Comparison of ENCODE assay signal across 10 mouse cellular contexts in the genomic region with DNA sequence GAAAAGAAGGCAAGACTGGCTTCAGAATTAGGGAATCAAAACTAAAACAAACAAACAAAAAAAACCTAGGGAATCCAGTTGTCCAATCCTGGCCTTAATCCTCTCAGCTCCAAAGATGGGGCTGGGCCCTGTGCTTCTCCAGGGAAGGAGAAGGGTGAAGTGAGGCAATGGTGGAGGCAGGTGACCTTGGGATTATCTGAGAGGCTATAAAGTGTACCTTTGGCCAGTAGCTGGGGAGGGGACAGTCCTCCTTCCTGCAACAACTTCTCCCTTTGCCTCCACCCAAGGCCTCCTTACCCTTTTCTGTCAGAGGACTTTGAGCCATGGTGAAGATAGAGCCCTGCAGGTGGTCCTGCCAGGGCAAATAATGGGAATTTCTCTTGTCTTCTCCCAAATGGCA. TPM values are rescaled to one million over a fixed set of nuclear protein-coding genes. Genes with fewer than 3 reads are reported as not detected.
DNase-seq lines count a peak whose midpoint lies in the region; ATAC-seq and TF ChIP-seq lines count a peak whose summit lies in the region.
"Had no signal": no experiment of that assay in that cellular context is flagged by ENCODE, and none has a peak within 500 bp of the region (broad histone marks: within the 10 kb centered on the region; RNA-seq: fewer than 3 reads in every experiment).

No protein-coding gene starts in this region.

- no peak for DNase-seq in forebrain, embryonic 11.5 days (ENCODE audit: low spot score)
- no peak for DNase-seq in lung, postnatal 14 days
- DNase-seq in heart, postnatal 10 days = peak; percentile 26 to 48
- DNase-seq in liver, postnatal 0 days = peak; percentile 15
- no peak for DNase-seq in frontal cortex, postnatal 36 days (ENCODE audit: low spot score in 2 of 2)
- DNase-seq: gastrocnemius, postnatal 14 days had no signal

- no peaks in the 10 kb centered on the region for H3K9me3 ChIP-seq in forebrain, embryonic 11.5 days (ENCODE audit: control insufficient read depth, low read length)
- H3K9me3 ChIP-seq in forebrain, embryonic 13.5 days (replicated peaks) = no peaks in the 10 kb centered on the region
- no peaks in the 10 kb centered on the region for H3K9me3 ChIP-seq in lung, embryonic 16.5 days (ENCODE audit: control insufficient read depth, low read length)
- H3K9me3 ChIP-seq in liver, postnatal 0 days (ENCODE audit: low read length) = no peaks in the 10 kb centered on the region
- H3K9me3 ChIP-seq: limb, embryonic 15.5 days had no signal

- H3K27me3 ChIP-seq in forebrain, embryonic 11.5 days (ENCODE audit: control insufficient read depth, insufficient read depth, low read length) = no peaks in the 10 kb centered on the region
- no peaks in the 10 kb centered on the region for H3K27me3 ChIP-seq in forebrain, embryonic 13.5 days
- no peaks in the 10 kb centered on the region for H3K27me3 ChIP-seq in lung, embryonic 16.5 days (ENCODE audit: control insufficient read depth, insufficient read depth, low read depth, low read length)
- no peaks in the 10 kb centered on the region for H3K27me3 ChIP-seq in liver, postnatal 0 days (ENCODE audit: insufficient read depth, low read length)
- H3K27me3 ChIP-seq: limb, embryonic 15.5 days had no signal

- H3K36me3 ChIP-seq in forebrain, embryonic 11.5 days (ENCODE audit: control insufficient read depth, insufficient read depth, low read length) = no peaks in the 10 kb centered on the region; the same call in 1 of the 2 replicates
- H3K36me3 ChIP-seq in forebrain, embryonic 13.5 days (ENCODE audit: poor library complexity, severe bottlenecking) = peaks cover 20% of the 10 kb centered on the region
- peaks cover 9% of the 10 kb centered on the region for H3K36me3 ChIP-seq in lung, embryonic 16.5 days (ENCODE audit: control insufficient read depth, insufficient read depth, low read length)
- H3K36me3 ChIP-seq in liver, postnatal 0 days (replicated peaks; ENCODE audit: insufficient read depth, low read length) = peaks cover 59% of the 10 kb centered on the region

- intact Hi-C loops in heart, postnatal 10 days (cut with DNase I) = no loop called here

- H3K4me2 ChIP-seq in forebrain, embryonic 11.5 days (ENCODE audit: low read depth, low read length, severe bottlenecking) = 0 out of 2 replicates have a peak overlapping the region, but pooled peaks have one; percentile 11
- no peak overlapping the region for H3K4me2 ChIP-seq in forebrain, embryonic 13.5 days
- H3K4me2 ChIP-seq in lung, embryonic 16.5 days (ENCODE audit: low read depth, low read length) = peak overlapping the region; percentile 13
- H3K4me2 ChIP-seq in liver, postnatal 0 days (ENCODE audit: low read depth, low read length) = peak overlapping the region; percentile 86

- ATAC-seq in forebrain, embryonic 11.5 days (replicated peaks; ENCODE audit: low FRiP score) = no peak
- no peak for ATAC-seq in forebrain, embryonic 13.5 days
- no peak for ATAC-seq in lung, embryonic 16.5 days (ENCODE audit: low read depth)
- no peak for ATAC-seq in liver, postnatal 0 days
- no peak for ATAC-seq in erythroid progenitor cell, adult 5-6 weeks (replicated peaks; ENCODE audit: low FRiP score, poor library complexity, severe bottlenecking)

- no peak for TF ChIP-seq EP300 in liver, postnatal 0 days (IDR thresholded peaks at IDR 0.05; ENCODE audit: low read depth)

- H3K4me3 ChIP-seq in forebrain, embryonic 11.5 days (ENCODE audit: low read depth, low read length) = no peak overlapping the region
- no peak overlapping the region for H3K4me3 ChIP-seq in forebrain, embryonic 13.5 days
- no peak overlapping the region for H3K4me3 ChIP-seq in lung, embryonic 16.5 days (ENCODE audit: low read length)
- peak overlapping the region; percentile 99 for H3K4me3 ChIP-seq in liver, postnatal 0 days (ENCODE audit: low read depth, low read length)

- H3K27ac ChIP-seq in forebrain, embryonic 11.5 days (ENCODE audit: low read depth, low read length) = no peak overlapping the region
- no peak overlapping the region for H3K27ac ChIP-seq in forebrain, embryonic 13.5 days
- no peak overlapping the region for H3K27ac ChIP-seq in lung, embryonic 16.5 days (ENCODE audit: low read length)
- peak overlapping the region; percentile 97 for H3K27ac ChIP-seq in liver, postnatal 0 days (ENCODE audit: low read depth)
- H3K27ac ChIP-seq: limb, embryonic 15.5 days had no signal

- no peak overlapping the region for H3K9ac ChIP-seq in forebrain, embryonic 11.5 days (ENCODE audit: low read length)
- H3K9ac ChIP-seq in forebrain, embryonic 13.5 days = no peak overlapping the region
- H3K9ac ChIP-seq in lung, embryonic 16.5 days (ENCODE audit: low read length) = no peak overlapping the region
- H3K9ac ChIP-seq in liver, postnatal 0 days (replicated peaks) = peak overlapping the region; percentile 97
- H3K9ac ChIP-seq: limb, embryonic 15.5 days had no signal

- no peaks in the 10 kb centered on the region; the same call in 1 of the 2 replicates for H3K4me1 ChIP-seq in forebrain, embryonic 11.5 days (replicated peaks; ENCODE audit: control insufficient read depth, insufficient read depth, low read length)
- peaks cover 13% of the 10 kb centered on the region for H3K4me1 ChIP-seq in forebrain, embryonic 13.5 days
- H3K4me1 ChIP-seq in lung, embryonic 16.5 days (replicated peaks; ENCODE audit: control insufficient read depth, insufficient read depth, low read length) = peaks cover 18% of the 10 kb centered on the region
- peaks cover 25% of the 10 kb centered on the region for H3K4me1 ChIP-seq in liver, postnatal 0 days (ENCODE audit: insufficient read depth)

- no peak for TF ChIP-seq CTCF in liver, postnatal 0 days (IDR thresholded peaks at IDR 0.05; ENCODE audit: low read depth)

RNA-seq across cellular contexts. Expression of gene Dhrs11, which starts 1.3 kb away (rescaled TPM):
- polyA plus RNA-seq in forebrain, embryonic 11.5 days (2014; fragmentation: Nextera tagmentation; extraction: Ambion mirVana) = 12.6 TPM in 2 replicates
- polyA plus RNA-seq in forebrain, embryonic 13.5 days (2015; fragmentation: Nextera tagmentation; extraction: Ambion mirVana) = 3.6 and 3.8 TPM in 2 replicates
- 12.9 and 14.1 TPM in 2 replicates for polyA plus RNA-seq in lung, embryonic 16.5 days (2015; fragmentation: Nextera tagmentation; extraction: Ambion mirVana)
- 10 to 100 TPM; 89.9 to 97.0 TPM for total RNA-seq in heart, postnatal 10 days (2021)
- polyA plus RNA-seq in liver, postnatal 0 days (2015; fragmentation: Nextera tagmentation; extraction: Ambion mirVana) = 86.1 and 91.1 TPM in 2 replicates
- total RNA-seq in erythroid progenitor cell, adult 5-6 weeks (2015; ENCODE audit: low replicate concordance) = 865 and 926 TPM in 2 replicates
- 517 and 556 TPM in 2 replicates for total RNA-seq in erythroid progenitor cell, adult 5-6 weeks (2017; ENCODE audit: low replicate concordance)

RNA-seq across cellular contexts. Expression of gene Mrm1, which starts 8.2 kb away (rescaled TPM):
- polyA plus RNA-seq in forebrain, embryonic 11.5 days (2014; fragmentation: Nextera tagmentation; extraction: Ambion mirVana) = 12.3 and 13.7 TPM in 2 replicates
- polyA plus RNA-seq in forebrain, embryonic 13.5 days (2015; fragmentation: Nextera tagmentation; extraction: Ambion mirVana) = 8.9 and 12.3 TPM in 2 replicates
- 8.1 and 11.4 TPM in 2 replicates for polyA plus RNA-seq in lung, embryonic 16.5 days (2015; fragmentation: Nextera tagmentation; extraction: Ambion mirVana)
- 10 to 100 TPM; 16.1 to 22.0 TPM for total RNA-seq in heart, postnatal 10 days (2021)
- polyA plus RNA-seq in liver, postnatal 0 days (2015; fragmentation: Nextera tagmentation; extraction: Ambion mirVana) = 7.4 and 8.4 TPM in 2 replicates
- 65.4 and 66.0 TPM in 2 replicates for total RNA-seq in erythroid progenitor cell, adult 5-6 weeks (2015; ENCODE audit: low replicate concordance)
- 27.2 and 42.7 TPM in 2 replicates for total RNA-seq in erythroid progenitor cell, adult 5-6 weeks (2017; ENCODE audit: low replicate concordance)

RNA-seq across cellular contexts. Expression of gene Ggnbp2, which starts 43.1 kb away (rescaled TPM):
- polyA plus RNA-seq in forebrain, embryonic 11.5 days (2014; fragmentation: Nextera tagmentation; extraction: Ambion mirVana) = 68.3 and 68.7 TPM in 2 replicates
- 66.5 and 68.5 TPM in 2 replicates for polyA plus RNA-seq in forebrain, embryonic 13.5 days (2015; fragmentation: Nextera tagmentation; extraction: Ambion mirVana)
- 55.3 and 60.6 TPM in 2 replicates for polyA plus RNA-seq in lung, embryonic 16.5 days (2015; fragmentation: Nextera tagmentation; extraction: Ambion mirVana)
- total RNA-seq in heart, postnatal 10 days (2021) = 10 to 100 TPM; 54.5 to 62.1 TPM
- polyA plus RNA-seq in liver, postnatal 0 days (2015; fragmentation: Nextera tagmentation; extraction: Ambion mirVana) = 44.7 and 56.3 TPM in 2 replicates
- total RNA-seq in erythroid progenitor cell, adult 5-6 weeks (2015; ENCODE audit: low replicate concordance) = 268 and 506 TPM in 2 replicates
- total RNA-seq in erythroid progenitor cell, adult 5-6 weeks (2017; ENCODE audit: low replicate concordance) = 686 and 829 TPM in 2 replicates

RNA-seq across cellular contexts. Expression of gene Myo19, which starts 52.5 kb away (rescaled TPM):
- 11.8 and 13.6 TPM in 2 replicates for polyA plus RNA-seq in forebrain, embryonic 11.5 days (2014; fragmentation: Nextera tagmentation; extraction: Ambion mirVana)
- polyA plus RNA-seq in forebrain, embryonic 13.5 days (2015; fragmentation: Nextera tagmentation; extraction: Ambion mirVana) = 5.8 and 6.3 TPM in 2 replicates
- 7.4 and 8.4 TPM in 2 replicates for polyA plus RNA-seq in lung, embryonic 16.5 days (2015; fragmentation: Nextera tagmentation; extraction: Ambion mirVana)
- 10 to 100 TPM; 10.5 to 10.9 TPM for total RNA-seq in heart, postnatal 10 days (2021)
- polyA plus RNA-seq in liver, postnatal 0 days (2015; fragmentation: Nextera tagmentation; extraction: Ambion mirVana) = 1.7 and 1.8 TPM in 2 replicates
- 6.1 and 15.5 TPM in 2 replicates for total RNA-seq in erythroid progenitor cell, adult 5-6 weeks (2015; ENCODE audit: low replicate concordance)
- 6.5 and 10.5 TPM in 2 replicates for total RNA-seq in erythroid progenitor cell, adult 5-6 weeks (2017; ENCODE audit: low replicate concordance)

RNA-seq across cellular contexts. Expression of gene Pigw, which starts 52.6 kb away (rescaled TPM):
- polyA plus RNA-seq in forebrain, embryonic 11.5 days (2014; fragmentation: Nextera tagmentation; extraction: Ambion mirVana) = 3.7 and 3.9 TPM in 2 replicates
- 2.3 and 2.9 TPM in 2 replicates for polyA plus RNA-seq in forebrain, embryonic 13.5 days (2015; fragmentation: Nextera tagmentation; extraction: Ambion mirVana)
- polyA plus RNA-seq in lung, embryonic 16.5 days (2015; fragmentation: Nextera tagmentation; extraction: Ambion mirVana) = 2.3 and 2.8 TPM in 2 replicates
- total RNA-seq in heart, postnatal 10 days (2021) = 1 to 10 TPM; 5.5 to 6.7 TPM
- 1.3 and 1.4 TPM in 2 replicates for polyA plus RNA-seq in liver, postnatal 0 days (2015; fragmentation: Nextera tagmentation; extraction: Ambion mirVana)
- total RNA-seq in erythroid progenitor cell, adult 5-6 weeks (2015; ENCODE audit: low replicate concordance) = 1.7 and 4.7 TPM in 2 replicates
- 5.0 and 6.9 TPM in 2 replicates for total RNA-seq in erythroid progenitor cell, adult 5-6 weeks (2017; ENCODE audit: low replicate concordance)

Comparison
In these comparisons a context has a peak if more than half of its experiments do, and no peak if none do; other contexts are left out.
1. DNase-seq: peak in heart, postnatal 10 days (2 of 2) and liver, postnatal 0 days (single experiment); none in forebrain, embryonic 11.5 days (single experiment), lung, postnatal 14 days (single experiment) and frontal cortex, postnatal 36 days (0 of 2).